In the genomic region with DNA sequence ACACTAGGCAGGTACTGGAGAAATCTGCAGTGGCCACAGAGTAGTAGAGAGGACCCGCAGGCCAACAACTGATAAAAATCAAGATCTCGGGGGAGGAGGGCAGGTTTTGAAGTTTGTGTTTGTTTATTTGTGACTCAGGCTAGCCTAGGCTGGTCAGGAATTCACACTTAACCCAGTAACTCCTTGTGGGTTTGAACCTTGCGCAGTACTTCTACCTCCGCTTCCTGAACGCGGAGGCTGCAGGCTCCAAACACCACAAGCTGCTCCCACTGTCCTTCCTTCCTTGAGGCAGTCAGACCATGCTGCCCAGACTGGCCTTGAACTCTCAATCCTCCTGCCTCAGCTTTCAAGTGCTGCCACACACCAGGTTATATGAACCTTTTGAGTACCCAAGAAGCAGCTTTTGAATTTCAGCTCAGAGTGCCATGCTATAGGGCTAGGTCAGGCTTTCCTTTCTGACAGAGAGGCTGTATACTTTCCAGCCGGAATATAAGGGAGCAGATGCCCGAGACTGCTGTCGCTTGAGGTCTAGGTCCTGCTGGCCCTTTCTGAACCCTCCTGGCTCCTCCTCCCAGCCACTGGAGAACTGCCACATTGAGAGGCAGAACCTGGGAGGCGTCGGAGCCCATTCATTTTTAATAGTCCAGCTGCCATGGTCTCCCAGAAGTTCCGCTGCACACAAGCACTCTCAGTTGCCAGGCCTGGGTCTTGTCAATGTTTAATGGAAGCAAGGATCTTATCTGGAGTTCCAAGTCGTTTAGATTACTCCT, we compare ENCODE assay signal across 8 mouse cellular contexts. TPM values are rescaled to one million over a fixed set of nuclear protein-coding genes. Genes with fewer than 3 reads are reported as not detected.
DNase-seq lines count a peak whose midpoint lies in the region; ATAC-seq and TF ChIP-seq lines count a peak whose summit lies in the region.

No protein-coding gene starts in this region.

- H3K79me2 ChIP-seq in myocyte (ENCODE audit: control insufficient read depth, insufficient read depth), result no peaks in the 10 kb centered on the region

- ATAC-seq in midbrain, embryonic 12.5 days (ENCODE audit: low FRiP score, low read depth), result no peak
- no peak for ATAC-seq in midbrain, embryonic 15.5 days (replicated peaks)
- peak; percentile 8; the same call in 1 of the 2 replicates for ATAC-seq in erythroid progenitor cell, adult 5-6 weeks (replicated peaks; ENCODE audit: low FRiP score, poor library complexity, severe bottlenecking)

- H3K4me2 ChIP-seq in midbrain, embryonic 12.5 days (replicated peaks), result peak overlapping the region; percentile 61; the same call in 1 of the 2 replicates
- no peak overlapping the region for H3K4me2 ChIP-seq in midbrain, embryonic 15.5 days
- peak overlapping the region; percentile 92 for H3K4me2 ChIP-seq in myocyte (ENCODE audit: low read depth)

- H3K36me3 ChIP-seq in midbrain, embryonic 12.5 days, result no peaks in the 10 kb centered on the region
- H3K36me3 ChIP-seq in midbrain, embryonic 15.5 days (replicated peaks), result no peaks in the 10 kb centered on the region
- no peaks in the 10 kb centered on the region for H3K36me3 ChIP-seq in limb, embryonic 10.5 days
- H3K36me3 ChIP-seq in myocyte (ENCODE audit: control insufficient read depth, insufficient read depth), result no peaks in the 10 kb centered on the region

- no peaks in the 10 kb centered on the region for H3K9me3 ChIP-seq in midbrain, embryonic 12.5 days
- H3K9me3 ChIP-seq in midbrain, embryonic 15.5 days, result no peaks in the 10 kb centered on the region
- no peaks in the 10 kb centered on the region for H3K9me3 ChIP-seq in limb, embryonic 10.5 days (replicated peaks)

- no peak for TF ChIP-seq POLR2A in myocyte (IDR thresholded peaks at IDR 0.05; ENCODE audit: insufficient read length, low read depth)

- H3K27me3 ChIP-seq in midbrain, embryonic 12.5 days, result 0 out of 2 replicates have a peak, but pooled peaks cover 3% of the 10 kb centered on the region
- H3K27me3 ChIP-seq in midbrain, embryonic 15.5 days (replicated peaks), result no peaks in the 10 kb centered on the region
- H3K27me3 ChIP-seq in limb, embryonic 10.5 days (ENCODE audit: low read depth, poor library complexity, severe bottlenecking), result peaks cover 20% of the 10 kb centered on the region; the same call in 1 of the 2 replicates
- H3K27me3 ChIP-seq in myocyte (ENCODE audit: control insufficient read depth, insufficient read depth, insufficient read length), result no peaks in the 10 kb centered on the region

- H3K4me3 ChIP-seq in midbrain, embryonic 12.5 days, result no peak overlapping the region
- H3K4me3 ChIP-seq in midbrain, embryonic 15.5 days, result no peak overlapping the region
- H3K4me3 ChIP-seq in limb, embryonic 10.5 days, result peak overlapping the region; percentile 57
- peak overlapping the region; percentile 18 for H3K4me3 ChIP-seq in myocyte

- H3K4me1 ChIP-seq in midbrain, embryonic 12.5 days, result peaks cover 62% of the 10 kb centered on the region
- H3K4me1 ChIP-seq in midbrain, embryonic 15.5 days, result peaks cover 31% of the 10 kb centered on the region
- H3K4me1 ChIP-seq in limb, embryonic 10.5 days, result peaks cover 31% of the 10 kb centered on the region

- no peak overlapping the region for H3ac ChIP-seq in myocyte (ENCODE audit: control insufficient read depth, insufficient read length)

- intact Hi-C loops in heart, postnatal 25 days (cut with DNase I), result loop anchor here (2.0 kb wide), 1 partner anchor 19 kb away; a partner anchor contains a TSS

- H3K9ac ChIP-seq in midbrain, embryonic 12.5 days (replicated peaks), result no peak overlapping the region
- H3K9ac ChIP-seq in midbrain, embryonic 15.5 days, result no peak overlapping the region

- DNase-seq in heart, postnatal 25 days (ENCODE audit: low spot score), result peak; percentile 71
- DNase-seq in limb, embryonic 10.5 days (ENCODE audit: low spot score), result no peak
- no peak for DNase-seq in frontal cortex, postnatal 14 days (ENCODE audit: low spot score in 2 of 2)
- DNase-seq in thymus, postnatal 10 days (ENCODE audit: low spot score in 2 of 2), result no peak

- WGBS in midbrain, embryonic 12.5 days, result 80% methylated on average over 13 of the region's 13 CpGs
- 65% methylated on average over 13 of the region's 13 CpGs for WGBS in midbrain, embryonic 15.5 days
- 64% methylated on average over 13 of the region's 13 CpGs for WGBS in limb, embryonic 10.5 days

- H3K27ac ChIP-seq in midbrain, embryonic 12.5 days (replicated peaks), result peak overlapping the region; percentile 58
- no peak overlapping the region for H3K27ac ChIP-seq in midbrain, embryonic 15.5 days
- H3K27ac ChIP-seq in limb, embryonic 10.5 days, result peak overlapping the region; percentile 84

TF ChIP-seq in myocyte, 11 proteins besides CTCF, POLR2A, EP300 and RAD21:
- TF ChIP-seq MAX (IDR thresholded peaks at IDR 0.05; ENCODE audit: low read depth) (no peak), SRF (IDR thresholded peaks at IDR 0.05; ENCODE audit: control insufficient read depth, insufficient read length, low read depth) (no peak), REST (IDR thresholded peaks at IDR 0.05; ENCODE audit: insufficient read depth, insufficient read length) (no peak)
TF ChIP-seq in myocyte: peak in this region for 0.

RNA-seq across cellular contexts. Expression of a gene that starts 12.9 kb away (rescaled TPM):
- polyA plus RNA-seq in midbrain, embryonic 12.5 days (2016; fragmentation: Nextera tagmentation; extraction: Ambion mirVana), result not detected in 2 replicates
- 0.09 and 0.10 TPM in 2 replicates for polyA plus RNA-seq in midbrain, embryonic 15.5 days (2015; fragmentation: Nextera tagmentation; extraction: Ambion mirVana)
- total RNA-seq in erythroid progenitor cell, adult 5-6 weeks (2015; ENCODE audit: low replicate concordance), result 1.1 and 4.2 TPM in 2 replicates
- not detected in 2 replicates for total RNA-seq in erythroid progenitor cell, adult 5-6 weeks (2017; ENCODE audit: low replicate concordance)
- not detected for total RNA-seq in heart, postnatal 25 days (2021)
- not detected in 2 replicates for polyA plus RNA-seq in limb, embryonic 10.5 days (2016; fragmentation: Nextera tagmentation; extraction: Ambion mirVana)
- 0.08 TPM for polyA plus RNA-seq in myocyte (2012; fragmentation: generic; extraction: Trizol)

RNA-seq across cellular contexts. Expression of a gene that starts 19.2 kb away (rescaled TPM):
- 162 and 172 TPM in 2 replicates for polyA plus RNA-seq in midbrain, embryonic 12.5 days (2016; fragmentation: Nextera tagmentation; extraction: Ambion mirVana)
- polyA plus RNA-seq in midbrain, embryonic 15.5 days (2015; fragmentation: Nextera tagmentation; extraction: Ambion mirVana), result 37.2 and 42.2 TPM in 2 replicates
- 156 and 184 TPM in 2 replicates for total RNA-seq in erythroid progenitor cell, adult 5-6 weeks (2015; ENCODE audit: low replicate concordance)
- 261 and 289 TPM in 2 replicates for total RNA-seq in erythroid progenitor cell, adult 5-6 weeks (2017; ENCODE audit: low replicate concordance)
- 10 to 100 TPM; 25.7 to 29.2 TPM for total RNA-seq in heart, postnatal 25 days (2021)
- polyA plus RNA-seq in limb, embryonic 10.5 days (2016; fragmentation: Nextera tagmentation; extraction: Ambion mirVana), result 10.1 and 17.7 TPM in 2 replicates
- polyA plus RNA-seq in myocyte (2012; fragmentation: generic; extraction: Trizol), result 13.8 TPM

Comparison
In these comparisons a context has a peak if more than half of its experiments do, and no peak if none do; other contexts are left out.
1. H3K4me3 ChIP-seq: peak in limb, embryonic 10.5 days (single experiment) and myocyte (single experiment); none in midbrain, embryonic 12.5 days (single experiment) and midbrain, embryonic 15.5 days (single experiment).